Mouse (Mus musculus) thymus, postnatal 25 days (tissue): ENCODE measurements at regions not wholly inside any gene's neighbourhood (a gene's known extent, or its start where the extent isn't known, plus 50 kb on each side); places are given as distances from the start of the nearest gene placed in this dataset.

Experiments
- DNase-seq: peaks from one replicate; pipeline ENCODE4 v3.0.0; 2022

- no peak for DNase-seq
Observed at GRCm38 (mm10) chr5:51917812-51918448, 272.4 kb downstream of the Dhx15 start.

DNA sequence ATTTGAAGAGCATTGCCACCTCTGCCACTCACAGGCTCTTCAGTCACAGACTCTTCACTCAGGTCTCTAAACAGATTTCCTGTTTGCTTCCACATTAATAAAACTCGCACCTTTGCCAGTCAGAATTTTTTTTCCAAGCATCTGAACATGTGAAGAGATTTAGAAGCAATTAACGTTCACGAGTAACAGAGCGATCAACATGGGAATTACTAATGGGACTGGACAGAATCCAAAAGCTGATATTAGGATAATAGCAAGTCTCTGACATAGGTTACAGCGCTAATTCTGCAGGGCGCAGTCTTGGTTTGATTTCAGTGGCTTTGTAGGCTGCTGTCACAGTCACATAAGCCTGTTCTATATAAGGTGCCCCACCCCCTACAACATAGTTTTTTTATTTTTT is 275.6 kb downstream of the Dhx15 start:
- DNase-seq = no peak

DNA sequence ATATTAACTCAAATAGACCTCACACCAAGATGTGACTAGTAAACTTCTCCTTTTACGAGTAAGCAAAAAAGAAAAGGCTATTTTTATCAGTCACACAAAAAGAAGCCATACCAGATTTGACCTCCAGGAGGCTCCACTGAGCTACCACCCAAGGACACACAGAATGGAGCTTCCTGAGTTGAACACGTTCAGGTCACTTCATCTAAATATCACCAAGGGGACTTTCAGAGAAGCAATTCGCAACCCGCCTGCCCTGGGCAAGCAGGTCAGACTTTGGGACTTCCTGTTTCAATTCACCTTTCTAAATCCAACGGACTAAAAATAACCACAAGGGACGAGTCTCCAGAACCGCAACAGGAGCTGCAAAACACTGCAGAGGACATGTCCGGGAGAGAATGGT is 281.5 kb downstream of the Dhx15 start:
- peak; percentile 6 for DNase-seq

- no peak for DNase-seq
Observed at GRCm38 (mm10) chr5:51906315-51907109, 283.8 kb downstream of the Dhx15 start.

DNA sequence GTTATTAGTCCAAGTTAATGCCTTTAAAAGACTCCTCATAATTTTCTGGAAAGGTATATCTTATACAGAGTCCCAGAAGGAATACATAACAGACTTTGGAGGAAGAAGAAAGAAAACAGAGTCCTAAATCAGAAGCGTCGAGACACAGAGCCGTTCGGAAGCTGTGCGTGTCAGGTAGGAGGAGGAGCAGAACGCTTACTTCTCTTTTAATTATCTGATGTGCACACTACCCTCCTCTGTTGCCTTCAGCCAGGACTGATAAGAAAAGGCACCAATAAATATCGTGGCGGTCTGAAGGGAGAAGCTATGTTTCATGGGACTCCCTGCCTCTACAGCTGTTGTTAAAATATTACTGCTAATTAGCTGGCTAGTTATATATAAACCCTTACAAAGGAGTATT is 296.2 kb downstream of the Dhx15 start:
- DNase-seq = no peak

GRCm38 (mm10) chr5:51891341-51891740 is 299.0 kb downstream of the Dhx15 start:
- no peak for DNase-seq

GRCm38 (mm10) chr5:51888404-51888803 is 301.9 kb downstream of the Dhx15 start:
- DNase-seq = no peak

- DNase-seq = no peak
Observed at GRCm38 (mm10) chr5:51882594-51882993, 307.7 kb downstream of the Dhx15 start.

GRCm38 (mm10) chr5:51882173-51882572 is 308.1 kb downstream of the Dhx15 start:
- DNase-seq = no peak

DNA sequence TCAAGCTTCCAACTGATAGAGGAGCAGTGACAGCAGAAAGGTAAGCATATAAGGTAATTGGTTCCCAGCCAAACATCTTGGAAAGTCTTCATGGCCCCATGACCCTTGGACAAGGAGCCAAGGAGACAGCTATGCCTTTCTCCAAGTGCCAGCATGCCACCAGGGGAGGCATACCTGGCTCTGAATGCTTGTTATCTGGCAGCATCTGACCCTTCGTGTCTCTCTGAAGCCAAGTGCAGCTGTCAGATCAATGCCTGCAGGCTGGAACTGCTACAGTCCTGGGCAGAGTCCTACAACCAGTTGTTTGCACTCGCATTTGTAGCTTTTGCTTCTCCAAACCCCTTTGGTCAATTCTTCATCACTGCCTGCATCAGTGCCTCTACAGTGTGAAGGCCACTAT is 309.3 kb upstream of the Ppargc1a start:
- DNase-seq = no peak

DNA sequence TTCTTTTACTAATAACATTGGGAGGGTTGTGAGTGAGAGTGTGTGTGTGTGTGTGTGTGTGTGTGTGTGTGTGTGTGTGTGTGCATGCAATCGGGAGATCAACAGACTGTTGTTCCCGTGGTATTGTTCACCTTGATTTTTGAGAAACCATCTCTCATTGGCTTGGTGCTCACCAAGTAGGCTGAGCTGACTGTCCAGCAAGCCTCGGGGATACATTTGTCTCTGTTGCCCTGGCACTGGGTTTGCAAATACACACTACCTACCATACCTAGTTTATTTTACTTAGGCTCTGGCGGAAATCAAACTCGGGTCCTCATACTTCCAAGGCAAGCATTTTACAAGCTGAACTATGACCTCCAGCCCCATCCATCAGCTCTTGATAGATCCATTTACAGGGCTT is 306.0 kb upstream of the Ppargc1a start:
- no peak for DNase-seq

- no peak for DNase-seq
Observed at GRCm38 (mm10) chr5:51871735-51872134, 304.2 kb upstream of the Ppargc1a start.

- DNase-seq = no peak
Observed at GRCm38 (mm10) chr5:51868223-51868713, 300.7 kb upstream of the Ppargc1a start.

DNA sequence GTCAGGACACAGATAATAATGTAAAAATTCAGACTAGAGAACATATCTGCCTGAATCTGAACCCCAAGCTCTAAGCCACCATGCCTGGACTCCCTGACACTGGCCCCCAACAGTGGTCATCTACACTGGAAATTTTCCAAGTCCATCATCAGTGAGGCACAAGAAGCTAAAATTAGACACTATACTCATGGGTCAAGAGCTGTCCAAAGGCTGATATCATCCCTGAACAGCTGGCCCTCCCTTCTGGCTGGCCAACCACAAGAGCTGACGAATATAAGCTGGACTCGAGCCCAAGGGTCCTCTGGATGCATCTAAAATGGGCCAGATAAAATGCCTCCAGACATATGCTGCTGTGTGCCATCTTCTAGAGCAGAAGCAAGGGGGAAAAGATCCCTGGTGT is 298.5 kb upstream of the Ppargc1a start:
- DNase-seq = no peak

- no peak for DNase-seq
Observed at GRCm38 (mm10) chr5:51860496-51860895, 293.0 kb upstream of the Ppargc1a start.

GRCm38 (mm10) chr5:51853456-51854124 is 286.1 kb upstream of the Ppargc1a start:
- DNase-seq = peak; percentile 7

- no peak for DNase-seq
Observed at GRCm38 (mm10) chr5:51850091-51850490, 282.6 kb upstream of the Ppargc1a start.

- no peak for DNase-seq
Observed at GRCm38 (mm10) chr5:51849236-51849635, 281.7 kb upstream of the Ppargc1a start.

GRCm38 (mm10) chr5:51842189-51842588 is 274.7 kb upstream of the Ppargc1a start:
- DNase-seq = no peak

DNA sequence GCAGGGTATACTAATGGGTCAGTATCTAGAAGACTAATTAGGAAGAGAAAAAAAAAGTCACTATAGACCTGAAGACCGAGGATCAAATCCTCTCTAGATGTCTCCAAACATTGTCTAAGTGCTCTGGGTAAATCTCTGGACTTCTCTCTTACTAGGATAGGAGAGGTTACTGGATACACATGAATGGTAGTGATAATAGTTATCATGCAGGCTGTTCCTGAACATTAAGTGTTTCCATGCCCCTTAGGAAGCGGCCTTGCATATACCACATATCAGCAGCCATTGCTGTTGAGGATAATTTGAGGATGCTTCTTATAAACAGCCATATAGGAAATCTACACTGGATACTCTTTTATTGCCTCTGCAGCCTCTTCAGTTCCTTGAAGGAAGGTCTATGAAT is 274.2 kb upstream of the Ppargc1a start:
- DNase-seq = no peak

DNA sequence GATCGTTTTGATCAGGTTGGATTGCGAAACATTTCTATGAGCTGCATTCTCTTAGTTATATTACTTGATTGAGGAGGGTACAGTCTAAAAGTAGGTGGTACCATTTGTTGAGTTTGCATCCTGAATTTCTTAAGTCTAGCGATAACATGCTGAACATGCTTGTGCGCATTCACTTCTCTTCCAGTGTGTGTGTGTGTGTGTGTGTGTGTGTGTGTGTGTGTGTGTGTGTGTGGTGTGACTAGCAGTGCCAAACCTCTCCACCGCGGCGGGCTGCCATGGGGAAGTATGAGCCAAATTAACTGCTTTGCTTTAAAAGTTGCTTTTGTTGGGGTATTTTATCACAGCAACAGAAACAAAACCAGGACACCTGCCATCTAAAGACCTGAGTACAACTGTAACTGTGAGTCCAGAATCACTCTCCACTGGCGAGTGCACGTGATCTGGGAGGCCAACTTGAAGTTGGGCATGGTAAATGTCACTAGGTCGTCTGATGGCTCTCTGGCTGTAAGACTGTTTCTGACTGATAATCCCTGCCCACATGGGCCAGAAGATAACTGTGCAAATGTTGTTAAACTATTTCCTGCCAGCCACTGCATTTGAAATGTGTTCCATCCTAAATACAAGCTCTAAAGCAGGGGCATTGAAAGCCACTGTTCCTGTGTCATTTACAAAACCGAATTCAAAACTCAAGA is 273.3 kb upstream of the Ppargc1a start:
- no peak for DNase-seq

GRCm38 (mm10) chr5:51839292-51839691 is 271.8 kb upstream of the Ppargc1a start:
- DNase-seq = no peak

DNA sequence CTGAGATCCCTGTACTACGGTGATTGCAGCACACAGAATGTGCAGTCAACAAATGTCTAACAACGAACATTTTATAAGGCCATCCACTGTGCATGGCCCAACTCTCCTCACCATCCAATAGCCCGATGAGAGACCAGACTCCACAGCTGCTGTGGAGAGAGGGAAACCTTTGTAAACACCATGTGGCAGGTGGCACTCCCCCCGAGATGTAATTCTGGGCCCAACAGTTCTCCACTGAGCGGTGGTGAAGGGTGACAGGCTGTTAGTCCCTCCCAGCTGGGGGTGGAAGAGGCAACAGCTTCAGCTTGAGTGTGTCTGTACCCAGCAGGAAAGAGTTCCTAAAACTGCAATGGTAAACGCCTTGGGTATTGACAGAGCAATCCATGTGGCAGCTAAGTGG is 263.0 kb upstream of the Ppargc1a start:
- DNase-seq = no peak
